Mouse (Mus musculus) lung, embryonic 16.5 days (tissue): ENCODE results near the gene Itpkc. TPM values are rescaled to one million over a fixed set of nuclear protein-coding genes. Genes with fewer than 3 reads are reported as not detected.
"Not testable (repeated sequence)": the region's sequence is repeated elsewhere in the genome, so short reads cannot be mapped to it uniquely, and the experiment has no call there.

ENCODE experiments used
- ATAC-seq: fragments of 200-750 bp; cut with Nextera tagmentation; 2 replicates; pipeline ENCODE4 v1.8.0; 2017; ENCODE audit warnings: low read depth, mild to moderate bottlenecking, moderate library complexity
- H3K27ac ChIP-seq: fragments of 300-500 bp; sonication (generic); 2 replicates; pipeline ENCODE4 v1.5.1; 2014; ENCODE audit warnings: mild to moderate bottlenecking, control low read depth, low read length
- H3K27me3 ChIP-seq: fragments of 300-500 bp; sonication (generic); 2 replicates; pipeline ENCODE4 v1.6.1; 2014; ENCODE audit warnings: low read depth, low read length, mixed read lengths; ENCODE audit not compliant: control insufficient read depth, insufficient read depth
- H3K36me3 ChIP-seq: fragments of 300-500 bp; sonication (generic); 2 replicates; pipeline ENCODE4 v1.6.1; 2014; ENCODE audit warnings: low read length; ENCODE audit not compliant: control insufficient read depth, insufficient read depth
- H3K4me1 ChIP-seq: fragments of 300-500 bp; sonication (generic); replicated peaks from 2 replicates; pipeline ENCODE4 v1.6.1; 2014; ENCODE audit warnings: low read length, mixed read lengths; ENCODE audit not compliant: control insufficient read depth, insufficient read depth
- H3K4me2 ChIP-seq: fragments of 300-500 bp; sonication (generic); 2 replicates; pipeline ENCODE4 v1.6.1; 2014; ENCODE audit warnings: low read depth, low read length, control low read depth
- H3K4me3 ChIP-seq: fragments of 300-500 bp; sonication (generic); 2 replicates; pipeline ENCODE4 v1.5.1; 2014; ENCODE audit warnings: mild to moderate bottlenecking, low read length, control low read depth
- H3K9ac ChIP-seq: fragments of 300-500 bp; sonication (generic); 2 replicates; pipeline ENCODE4 v1.6.1; 2014; ENCODE audit warnings: low read length, control low read depth
- H3K9me3 ChIP-seq: fragments of 300-500 bp; sonication (generic); 2 replicates; pipeline ENCODE4 v1.6.1; 2016; ENCODE audit warnings: low read length; ENCODE audit not compliant: control insufficient read depth
- WGBS: fragments of 180-500 bp; shearing (Covaris S2); extraction: QIAGEN DNeasy Blood & Tissue Kit; methylation state at CpG from one replicate; pipeline ENCODE4 v1.1.7; 2014; 5-methylcytosine and 5-hydroxymethylcytosine counted together
- polyA plus RNA-seq: library from polyadenylated mRNA; unstranded; fragments of >200 nt; fragmentation: Nextera tagmentation; extraction: Ambion mirVana; gene quantifications from 2 replicates; pipeline ENCODE4 v1.2.1, GENCODE M21; 2015

Gene Itpkc
- polyA plus RNA-seq, 1 experiment from 2014 or later = 4.3 TPM

DNA sequence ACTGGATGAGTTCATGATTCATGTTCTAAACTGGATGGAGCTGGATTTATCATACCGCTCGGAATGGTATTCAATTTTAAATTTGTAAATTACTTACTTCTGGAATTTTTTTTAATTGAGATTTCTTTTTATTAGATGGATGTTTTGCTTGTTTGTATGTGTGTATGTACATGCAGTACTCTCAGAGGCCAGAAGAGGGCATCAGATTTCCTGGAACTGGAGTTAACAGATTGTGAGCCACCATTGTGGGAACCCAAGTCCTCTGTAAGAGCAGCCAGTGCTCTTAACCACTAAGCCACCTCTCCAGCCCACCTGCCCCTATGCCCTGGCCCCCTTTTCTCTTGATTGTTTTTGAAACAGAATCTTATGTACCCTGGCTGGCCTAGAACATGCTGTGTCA lies 20.7 kb upstream of the Itpkc start:
- no peaks in the 10 kb centered on the region for H3K4me1 ChIP-seq
- ATAC-seq = no peak
- H3K9ac ChIP-seq = no peak overlapping the region
- WGBS = 91% methylated on average over 2 of the region's 2 CpGs
- no peaks in the 10 kb centered on the region for H3K27me3 ChIP-seq
- H3K9me3 ChIP-seq = no peaks in the 10 kb centered on the region
- H3K4me2 ChIP-seq = no peak overlapping the region
- H3K36me3 ChIP-seq = peaks cover 16% of the 10 kb centered on the region; the same call in 1 of the 2 replicates
- no peak overlapping the region for H3K27ac ChIP-seq
- no peak overlapping the region for H3K4me3 ChIP-seq

DNA sequence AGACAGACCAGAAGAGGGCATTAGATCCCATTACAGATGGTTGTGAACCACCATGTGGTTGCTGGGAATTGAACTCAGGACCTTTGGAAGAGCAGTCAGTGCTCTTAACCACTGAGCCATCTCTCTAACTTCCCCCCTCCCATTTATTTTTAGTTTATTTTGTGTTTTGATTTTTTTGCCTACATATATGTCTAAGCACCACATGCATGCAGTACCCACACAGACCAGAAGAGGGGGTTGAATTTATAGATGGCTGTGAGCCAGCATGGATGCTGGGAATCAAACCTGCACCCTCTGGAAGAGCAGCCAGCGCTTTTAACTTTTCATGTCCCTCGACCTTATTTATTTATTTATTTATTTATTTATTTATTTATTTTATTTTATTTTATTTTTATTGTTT lies 15.6 kb upstream of the Itpkc start:
- H3K27ac ChIP-seq, H3K4me1 ChIP-seq, H3K4me3 ChIP-seq, H3K4me2 ChIP-seq, H3K9ac ChIP-seq, H3K9me3 ChIP-seq, H3K27me3 ChIP-seq, ATAC-seq: not testable (repeated sequence)
- whole genome bisulfite sequencing = 83% methylated on average over 2 of the region's 2 CpGs
- peaks cover 18% of the 10 kb centered on the region for H3K36me3 ChIP-seq

DNA sequence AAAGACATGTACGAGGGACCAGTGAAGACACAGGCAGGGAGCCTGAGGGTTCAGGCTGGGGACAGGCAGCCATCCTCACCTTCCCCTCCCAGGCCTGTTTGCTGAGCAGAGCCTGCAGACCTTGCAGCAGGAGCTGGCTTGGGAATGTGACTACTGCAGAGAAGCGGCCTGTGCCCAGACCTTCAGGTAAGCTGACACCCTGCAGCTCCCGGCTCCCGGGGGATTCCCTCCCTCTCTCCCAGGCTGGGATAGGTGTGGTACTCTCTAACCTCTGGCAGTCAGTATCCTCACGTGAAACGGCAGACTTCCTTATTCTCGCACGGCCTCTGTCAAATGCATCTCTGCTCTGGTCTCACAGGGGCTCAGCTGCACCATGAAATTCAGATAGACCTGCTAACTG lies 14.8 kb upstream of the Itpkc start:
- H3K9me3 ChIP-seq = no peaks in the 10 kb centered on the region
- H3K27me3 ChIP-seq = no peaks in the 10 kb centered on the region
- no peaks in the 10 kb centered on the region for H3K4me1 ChIP-seq
- peaks cover 21% of the 10 kb centered on the region for H3K36me3 ChIP-seq
- ATAC-seq = no peak
- H3K27ac ChIP-seq = no peak overlapping the region
- H3K4me3 ChIP-seq = no peak overlapping the region
- no peak overlapping the region for H3K4me2 ChIP-seq
- WGBS = 50% methylated on average over 8 of the region's 8 CpGs
- no peak overlapping the region for H3K9ac ChIP-seq

- Histone ChIP-seq H3K4me2 (no peak overlapping the region), H3K4me3 (no peak overlapping the region), H3K9ac (no peak overlapping the region), H3K27me3 (no peaks in the 10 kb centered on the region), H3K4me1 (peaks cover 6% of the 10 kb centered on the region), H3K36me3 (peaks cover 11% of the 10 kb centered on the region), H3K9me3 (no peaks in the 10 kb centered on the region), H3K27ac (no peak overlapping the region)
- no peak for ATAC-seq
- WGBS = 86% methylated on average over 5 of the region's 5 CpGs
Observed at GRCm38 (mm10) chr7:27238568-27238967, 10.1 kb upstream of the Itpkc start.

GRCm38 (mm10) chr7:27237527-27237926 lies 9.1 kb upstream of the Itpkc start:
- WGBS = 72% methylated on average over 2 of the region's 2 CpGs
- no peaks in the 10 kb centered on the region for H3K9me3 ChIP-seq
- no peak for ATAC-seq

DNA sequence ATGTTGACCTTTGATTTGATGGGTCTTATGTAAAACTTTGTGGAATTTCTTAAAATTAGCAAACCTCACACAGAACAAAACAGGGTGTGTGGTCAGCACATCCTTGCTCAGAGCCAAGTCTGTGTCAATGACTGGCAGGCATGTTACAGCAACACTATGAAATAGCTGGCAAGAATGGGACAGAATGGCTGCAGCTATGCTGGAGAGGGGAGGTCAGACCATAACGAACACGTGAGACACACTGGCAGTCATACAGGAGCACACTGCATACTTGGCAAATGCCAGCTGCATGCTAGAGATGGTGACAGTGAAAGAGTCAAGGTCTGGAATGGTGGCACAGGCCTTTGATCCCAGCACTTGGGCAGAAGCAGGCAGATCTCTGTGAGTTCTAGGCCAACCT lies 7.3 kb upstream of the Itpkc start:
- no peak overlapping the region for H3K27ac ChIP-seq
- H3K27me3 ChIP-seq = no peaks in the 10 kb centered on the region
- WGBS = 68% methylated on average over 2 of the region's 2 CpGs
- peaks cover 9% of the 10 kb centered on the region for H3K4me1 ChIP-seq
- H3K36me3 ChIP-seq = peaks cover 6% of the 10 kb centered on the region
- ATAC-seq = no peak
- no peak overlapping the region for H3K4me3 ChIP-seq
- H3K9me3 ChIP-seq = no peaks in the 10 kb centered on the region
- H3K4me2 ChIP-seq = no peak overlapping the region
- no peak overlapping the region for H3K9ac ChIP-seq

More at GRCm38 (mm10) chr7:27237527-27237926, 9.1 kb upstream of the Itpkc start:
- Histone ChIP-seq H3K36me3 (peaks cover 6% of the 10 kb centered on the region), H3K9ac (no peak overlapping the region), H3K27me3 (no peaks in the 10 kb centered on the region), H3K4me3 (no peak overlapping the region), H3K27ac (no peak overlapping the region), H3K4me2 (no peak overlapping the region), H3K4me1 (peaks cover 9% of the 10 kb centered on the region)

DNA sequence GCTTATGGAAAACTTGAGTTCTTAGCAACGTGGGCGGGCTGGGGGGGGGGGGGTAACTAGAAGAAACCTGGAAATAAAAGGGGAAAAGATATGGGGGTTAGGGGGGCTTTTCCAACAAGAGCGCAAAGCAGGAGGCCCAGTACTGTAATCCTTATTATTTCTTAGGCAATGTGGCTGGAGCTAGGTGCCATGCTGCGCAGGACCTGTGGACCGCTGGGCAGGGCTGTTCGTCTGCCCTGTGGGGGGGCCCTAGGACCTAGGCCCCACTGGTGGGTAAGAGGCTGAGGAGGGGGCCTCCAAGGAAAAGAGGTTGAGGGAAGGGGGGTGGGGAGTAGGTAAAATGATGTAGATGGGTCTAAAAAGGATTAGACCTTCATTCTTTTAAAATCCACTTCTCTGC lies 4.8 kb upstream of the Itpkc start:
- Histone ChIP-seq H3K27ac (peak overlapping the region; percentile 60), H3K4me1 (peaks cover 12% of the 10 kb centered on the region), H3K36me3 (peaks cover 4% of the 10 kb centered on the region; the same call in 1 of the 2 replicates), H3K9ac (peak overlapping the region; percentile 70), H3K27me3 (no peaks in the 10 kb centered on the region), H3K4me2 (peak overlapping the region; percentile 80), H3K9me3 (no peaks in the 10 kb centered on the region), H3K4me3 (peak overlapping the region; percentile 64)
- 3% methylated on average over 6 of the region's 6 CpGs for WGBS
- no peak for ATAC-seq

DNA sequence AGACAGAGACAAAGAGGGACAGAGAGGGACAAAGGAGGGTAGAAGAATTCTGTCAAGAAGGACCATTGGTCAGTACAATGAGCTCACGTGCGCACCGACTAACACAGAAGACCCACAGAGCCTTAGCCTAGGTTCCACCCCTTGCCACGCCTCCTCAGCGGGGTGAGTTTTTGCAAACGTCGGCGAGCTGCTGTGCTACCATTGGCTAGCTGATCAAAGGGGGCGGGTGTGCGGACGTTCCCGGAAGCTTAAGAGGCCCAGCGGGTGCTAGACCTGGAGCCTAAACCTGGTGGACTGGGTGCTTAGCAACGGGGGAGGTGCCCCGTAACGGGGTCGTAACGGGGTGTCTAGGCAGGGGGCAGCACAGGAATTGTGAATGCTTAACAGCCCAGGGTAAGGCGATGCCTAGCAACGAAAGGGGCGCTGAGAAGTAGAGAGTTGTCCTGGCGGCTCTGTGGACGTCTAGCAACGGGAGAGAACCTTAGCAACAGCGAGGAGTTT lies 4.4 kb upstream of the Itpkc start, which contains the start of gene Coq8b:
Coq8b (plus strand) TSS at position 243 of the 501 bp plus-strand sequence.
- Histone ChIP-seq H3K9ac (peak within 1 kb of the TSS; percentile 70), H3K4me1 (peaks cover 12% of the 10 kb centered on the region), H3K27me3 (no peaks in the 10 kb centered on the region), H3K4me3 (peak within 1 kb of the TSS; percentile 64), H3K4me2 (peak within 1 kb of the TSS; percentile 80), H3K9me3 (no peaks in the 10 kb centered on the region), H3K27ac (peak within 1 kb of the TSS; percentile 60), H3K36me3 (peaks cover 4% of the 10 kb centered on the region; the same call in 1 of the 2 replicates)
- ATAC-seq = peak; percentile 91
- WGBS = under 1% methylated on average over 25 of the region's 25 CpGs

GRCm38 (mm10) chr7:27231693-27232331 lies 3.4 kb upstream of the Itpkc start:
- no peak for ATAC-seq

More at GRCm38 (mm10) chr7:27231693-27232331, 3.4 kb upstream of the Itpkc start:
- Histone ChIP-seq H3K4me3 (no peak overlapping the region), H3K27me3 (no peaks in the 10 kb centered on the region), H3K9me3 (no peaks in the 10 kb centered on the region), H3K27ac (peak overlapping the region; percentile 49; the same call in 1 of the 2 replicates), H3K36me3 (no peaks in the 10 kb centered on the region), H3K4me1 (peaks cover 21% of the 10 kb centered on the region), H3K4me2 (no peak overlapping the region), H3K9ac (no peak overlapping the region)
- WGBS = 63% methylated on average over 7 of the region's 7 CpGs
